ENCODE assay signal across 8 mouse cellular contexts in genomic region chr19:9071456-9072156, GRCm38 (mm10). TPM values are rescaled to one million over a fixed set of nuclear protein-coding genes. Genes with fewer than 3 reads are reported as not detected.
DNase-seq lines count a peak whose midpoint lies in the region; ATAC-seq lines count a peak whose summit lies in the region.

No protein-coding gene starts in this region.

- H3K4me1 ChIP-seq in hindbrain, embryonic 15.5 days (replicated peaks), result peaks cover 27% of the 10 kb centered on the region

- peak; percentile 5 for DNase-seq in cerebellum, adult 11-12 months
- DNase-seq in cerebellum, adult 11 months, result no peak
- peak; percentile 57 for DNase-seq in adipocyte (ENCODE audit: low spot score)
- DNase-seq in gastrocnemius, postnatal 25 days, result peak; percentile 78
- peak; percentile 37 to 55 for DNase-seq in left cerebral cortex, postnatal 14 days (ENCODE audit: low spot score in 2 of 2)
- no peak for DNase-seq in thymus, adult 18-20 months

- WGBS in hindbrain, embryonic 15.5 days, result 30% methylated on average over 7 of the region's 7 CpGs

- H3K4me3 ChIP-seq in hindbrain, embryonic 15.5 days, result no peak overlapping the region

- no peaks in the 10 kb centered on the region for H3K36me3 ChIP-seq in hindbrain, embryonic 15.5 days

- no peak overlapping the region for H3K9ac ChIP-seq in hindbrain, embryonic 15.5 days

- H3K9me3 ChIP-seq in hindbrain, embryonic 15.5 days, result no peaks in the 10 kb centered on the region

- H3K4me2 ChIP-seq in hindbrain, embryonic 15.5 days, result no peak overlapping the region

- peak; percentile 55; the same call in 1 of the 2 replicates for ATAC-seq in hindbrain, embryonic 15.5 days (ENCODE audit: low FRiP score, low read depth)
- peak; percentile 72 for ATAC-seq in monocyte, adult 5-6 weeks (replicated peaks; ENCODE audit: insufficient number of reproducible peaks, low FRiP score, low TSS enrichment, poor library complexity, severe bottlenecking)

- no peaks in the 10 kb centered on the region for H3K27me3 ChIP-seq in hindbrain, embryonic 15.5 days

- peak overlapping the region; percentile 9 for H3K27ac ChIP-seq in hindbrain, embryonic 15.5 days (replicated peaks)

- intact Hi-C loops in left cerebral cortex, postnatal 14 days (cut with DNase I), result no loop called here

RNA-seq across cellular contexts. Expression of gene Scgb1a1, which starts 16.2 kb away (rescaled TPM):
- total RNA-seq in gastrocnemius, postnatal 25 days (2021), result not detected
- not detected in 2 replicates for polyA plus RNA-seq in hindbrain, embryonic 15.5 days (2015; fragmentation: Nextera tagmentation; extraction: Ambion mirVana)
- not detected for total RNA-seq in left cerebral cortex, postnatal 14 days (2021)
- total RNA-seq in monocyte, adult 5-6 weeks (2017), result not detected in 3 replicates

Comparison
In these comparisons a context has a peak if more than half of its experiments do, and no peak if none do; other contexts are left out.
1. DNase-seq: peak in cerebellum, adult 11-12 months (single experiment), adipocyte (single experiment), gastrocnemius, postnatal 25 days (single experiment) and left cerebral cortex, postnatal 14 days (2 of 2); none in cerebellum, adult 11 months (single experiment) and thymus, adult 18-20 months (0 of 2).